Mouse (Mus musculus) c-Kit-positive CD71-negative TER-119-negative erythroid progenitor cells, embryonic 14.5 days (primary cell): ENCODE results near the gene Ppp2r3a.

Experiments used
- DNase-seq: peaks from one replicate; pipeline ENCODE4 v3.0.0-alpha.2; 2013; ENCODE audit warnings: low read depth

Gene Ppp2r3a

GRCm38 (mm10) chr9:101152872-101153271 is 98.7 kb downstream of the Ppp2r3a start:
- DNase-seq: no peak

GRCm38 (mm10) chr9:101143635-101144034 is 108.0 kb downstream of the Ppp2r3a start:
- DNase-seq: no peak

DNA sequence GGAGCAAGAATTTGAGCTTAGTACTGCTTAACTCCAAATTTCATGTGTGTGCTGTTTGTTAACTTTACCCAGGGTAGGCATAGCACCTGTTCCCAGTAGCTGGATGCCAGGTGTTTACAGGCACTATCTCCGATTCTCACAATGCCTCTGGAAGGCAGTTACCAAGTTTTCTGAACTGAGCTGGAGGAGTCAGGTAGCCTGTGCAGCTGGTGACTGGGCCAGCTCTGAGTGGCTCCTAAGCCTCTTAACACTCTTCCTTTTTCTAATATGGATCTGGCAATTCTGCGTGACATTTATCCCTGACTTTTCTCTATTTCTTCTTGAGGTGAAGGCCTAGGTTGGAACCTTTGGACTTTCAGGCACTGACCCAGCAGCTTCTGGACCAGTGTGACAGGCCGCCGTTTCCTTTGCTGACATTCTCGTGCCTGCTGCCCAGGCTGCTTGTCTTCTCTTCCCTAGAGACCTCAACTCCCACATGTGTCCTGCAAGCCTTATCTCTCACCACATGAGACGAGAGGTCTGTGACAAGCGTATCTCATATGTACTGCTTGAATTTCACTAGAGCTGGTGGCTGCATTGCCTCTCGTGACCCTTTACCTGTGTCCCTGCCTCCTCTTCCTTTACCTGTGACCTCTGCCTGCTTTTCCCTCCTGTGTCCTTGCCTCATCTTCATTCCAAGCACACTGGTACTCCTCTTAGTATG is 137.3 kb downstream of the Ppp2r3a start:
- peak; percentile 10 for DNase-seq

GRCm38 (mm10) chr9:101113317-101113716 is 138.3 kb downstream of the Ppp2r3a start:
- DNase-seq: no peak

DNA sequence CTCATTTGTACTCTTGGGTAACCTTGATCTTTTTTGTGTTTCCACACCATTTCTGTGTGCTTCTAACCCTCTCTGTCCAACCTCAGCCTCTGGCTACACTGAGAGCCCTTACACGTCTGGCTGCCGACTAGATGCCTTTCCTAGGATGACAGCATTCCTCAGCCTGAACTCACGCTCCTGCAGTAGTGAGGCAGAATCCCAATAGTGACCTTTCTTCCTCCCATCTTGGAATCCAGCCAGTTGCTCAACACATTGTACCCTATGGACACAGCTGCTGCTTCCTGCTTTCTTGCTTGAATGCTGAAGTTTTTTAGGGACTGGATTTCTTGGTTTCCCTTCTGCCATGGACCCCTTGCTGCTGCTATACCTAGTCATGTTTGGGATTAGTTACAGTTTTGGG is 141.6 kb downstream of the Ppp2r3a start:
- no peak for DNase-seq

DNA sequence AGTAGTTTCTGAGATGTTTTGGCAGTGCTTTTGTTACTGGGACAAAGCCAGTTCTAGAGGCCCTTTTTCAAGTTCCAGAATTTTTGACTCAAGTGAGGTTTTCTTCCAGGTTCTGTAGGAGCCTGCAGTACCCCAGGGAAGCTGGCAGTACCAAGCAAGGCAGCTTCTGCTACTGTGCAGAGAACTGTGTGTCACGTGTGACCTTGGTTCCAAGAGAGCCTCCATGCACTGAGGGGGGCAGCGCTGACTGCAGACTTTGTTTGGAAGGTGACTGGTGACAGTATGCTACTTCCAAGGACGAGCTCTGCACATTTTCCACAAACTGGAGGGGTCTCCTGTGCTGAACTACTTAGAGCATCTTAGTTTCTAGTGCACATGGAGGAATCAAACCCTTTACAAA is 144.2 kb downstream of the Ppp2r3a start:
- DNase-seq: no peak

DNA sequence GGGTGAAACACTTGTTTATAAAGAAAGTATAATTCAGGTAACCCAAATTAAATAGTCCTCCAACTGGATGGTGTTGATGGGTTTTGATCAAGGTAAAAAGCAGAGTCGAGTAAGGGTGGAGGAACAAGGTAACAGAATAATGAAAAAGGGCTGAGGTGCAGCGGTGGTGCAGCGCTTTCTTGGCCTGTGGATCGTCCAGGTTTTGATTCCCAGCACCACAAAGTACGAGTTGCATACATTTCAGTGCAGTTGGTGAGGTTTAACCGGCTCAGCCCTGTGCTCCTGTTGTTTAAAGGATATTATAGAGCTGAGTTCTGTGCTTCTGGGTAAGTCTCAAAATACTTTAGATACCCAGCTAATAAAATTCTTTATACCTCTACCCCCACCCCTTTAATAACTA is 145.9 kb downstream of the Ppp2r3a start:
- DNase-seq: no peak

GRCm38 (mm10) chr9:101104931-101105330 is 146.7 kb downstream of the Ppp2r3a start:
- no peak for DNase-seq

GRCm38 (mm10) chr9:101102288-101102687 is 149.3 kb downstream of the Ppp2r3a start:
- no peak for DNase-seq

DNA sequence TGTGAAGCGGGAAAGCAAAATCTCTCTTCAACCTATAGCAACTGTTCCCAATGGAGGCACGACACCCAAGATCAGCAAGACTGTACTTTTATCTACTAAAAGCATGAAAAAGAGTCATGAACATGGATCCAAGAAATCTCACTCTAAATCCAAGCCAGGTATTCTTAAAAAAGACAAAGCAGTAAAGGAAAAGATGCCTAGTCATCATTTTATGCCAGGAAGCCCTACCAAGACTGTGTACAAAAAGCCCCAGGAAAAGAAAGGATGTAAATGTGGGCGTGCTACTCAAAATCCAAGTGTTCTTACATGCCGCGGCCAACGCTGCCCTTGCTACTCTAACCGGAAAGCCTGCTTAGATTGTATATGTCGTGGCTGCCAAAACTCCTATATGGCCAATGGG is 150.0 kb downstream of the Ppp2r3a start:
- DNase-seq: no peak

GRCm38 (mm10) chr9:101100163-101100562 is 151.4 kb downstream of the Ppp2r3a start:
- DNase-seq: no peak

DNA sequence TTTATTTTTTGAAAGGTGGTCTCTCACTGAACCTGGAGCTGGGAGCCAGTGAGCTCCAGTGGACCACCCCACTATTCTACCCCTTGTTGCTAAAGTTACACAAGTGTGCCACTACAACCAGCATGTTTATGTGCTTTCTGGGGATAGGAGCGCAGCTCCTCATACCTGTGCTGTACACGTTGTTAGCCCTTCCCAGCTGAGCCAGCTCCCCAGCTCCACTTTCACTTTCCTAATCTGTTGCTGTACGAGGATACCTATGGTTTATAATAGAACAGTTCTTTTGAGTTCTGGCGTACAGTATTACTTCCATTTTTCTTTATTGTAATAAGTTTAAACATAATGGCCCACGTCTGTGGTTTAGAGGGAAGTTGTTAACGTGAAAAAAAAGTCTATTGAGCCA is 152.2 kb downstream of the Ppp2r3a start:
- no peak for DNase-seq

GRCm38 (mm10) chr9:101097542-101097941 is 154.1 kb downstream of the Ppp2r3a start:
- no peak for DNase-seq

- DNase-seq: no peak
Measured at GRCm38 (mm10) chr9:101096461-101096860, 155.1 kb downstream of the Ppp2r3a start.

DNA sequence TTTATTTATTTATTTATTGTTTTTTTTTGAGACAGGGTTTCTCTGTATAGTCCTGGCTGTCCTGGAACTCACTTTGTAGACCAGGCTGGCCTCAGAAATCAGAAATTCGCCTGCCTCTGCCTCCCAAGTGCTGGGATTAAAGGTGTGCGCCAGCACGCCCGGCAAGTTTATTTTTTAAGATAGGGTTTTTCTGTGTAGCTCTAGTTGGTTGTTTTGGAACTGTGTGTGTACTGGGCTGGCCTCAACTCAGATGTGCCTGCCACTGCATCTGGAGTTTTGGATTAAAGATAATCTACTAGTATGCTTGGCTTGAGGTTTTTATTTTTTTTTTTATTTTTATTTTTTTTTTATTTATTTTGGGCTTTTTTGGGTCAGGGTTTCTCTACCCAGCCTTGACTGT is 156.2 kb downstream of the Ppp2r3a start:
- no peak for DNase-seq

- no peak for DNase-seq
Measured at GRCm38 (mm10) chr9:101083728-101084127, 167.9 kb downstream of the Ppp2r3a start.

GRCm38 (mm10) chr9:101080046-101080685 is 171.4 kb downstream of the Ppp2r3a start:
- DNase-seq: no peak

DNA sequence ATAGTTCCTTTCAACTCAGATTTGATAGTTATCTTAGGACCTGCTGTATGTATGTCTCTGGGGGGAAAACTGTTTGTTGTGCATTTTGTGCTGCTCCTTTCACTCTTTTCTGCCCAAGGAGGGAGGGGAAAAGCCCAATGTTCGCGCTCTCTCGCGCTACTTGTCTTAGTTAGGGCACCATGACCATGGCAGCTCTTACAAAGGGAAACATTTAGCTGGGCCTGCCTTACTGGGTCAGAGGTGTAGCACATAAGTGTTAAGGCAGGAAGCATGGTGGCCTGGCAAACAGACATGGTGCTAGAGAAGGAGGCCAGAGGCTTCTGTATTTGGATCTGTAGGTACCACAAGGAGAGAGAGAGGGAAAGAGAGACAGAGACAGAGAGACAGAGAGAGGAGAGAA is 173.0 kb downstream of the Ppp2r3a start:
- DNase-seq: no peak

DNA sequence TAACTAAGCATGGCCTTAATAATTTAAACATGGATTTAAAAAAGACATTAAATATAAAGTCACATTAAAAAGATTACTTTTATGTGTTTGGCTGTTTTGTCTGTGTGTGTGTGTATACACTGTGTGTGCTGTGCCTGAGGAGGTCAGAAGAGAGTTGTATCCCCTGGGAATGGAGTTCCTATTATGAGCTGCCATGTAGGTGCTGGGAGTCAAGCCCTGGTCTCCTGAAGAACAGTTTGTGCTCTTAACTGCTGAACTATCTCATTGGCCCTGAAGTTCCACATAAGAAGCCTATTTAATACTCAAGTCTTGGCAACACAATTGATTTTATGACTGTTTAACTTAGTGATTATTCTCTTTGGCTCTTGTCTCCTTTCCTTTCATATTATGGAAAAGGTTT is 174.1 kb downstream of the Ppp2r3a start:
- DNase-seq: no peak

- DNase-seq: no peak
Measured at GRCm38 (mm10) chr9:101076095-101076875, 175.3 kb downstream of the Ppp2r3a start.

- DNase-seq: no peak
Measured at GRCm38 (mm10) chr9:101075694-101076093, 175.9 kb downstream of the Ppp2r3a start.

- no peak for DNase-seq
Measured at GRCm38 (mm10) chr9:101075091-101075581, 176.5 kb downstream of the Ppp2r3a start.
